Mouse (Mus musculus) common myeloid progenitor, adult 5-6 weeks (primary cell): ENCODE measurements at regions not wholly inside any gene's neighbourhood (a gene's known extent, or its start where the extent isn't known, plus 50 kb on each side); places are given as distances from the start of the nearest gene placed in this dataset.
"Not testable (repeated sequence)": the region's sequence is repeated elsewhere in the genome, so short reads cannot be mapped to it uniquely, and the experiment has no call there.

Experiments
- ATAC-seq: replicated peaks from 2 replicates; pipeline ENCODE4 v1.8.0; 2016; ENCODE audit warnings: low read depth, mild to moderate bottlenecking, moderate TSS enrichment, inconsistent platforms; ENCODE audit not compliant: poor library complexity, severe bottlenecking

- 0 out of 2 replicates have a peak, but pooled peaks have one; percentile 27 for ATAC-seq
Observed at GRCm38 (mm10) chr2:181930037-181930436, 60.9 kb upstream of the Gm14496 start.

GRCm38 (mm10) chr2:181930538-181930937 is 60.4 kb upstream of the Gm14496 start:
- ATAC-seq: not testable (repeated sequence)

GRCm38 (mm10) chr2:181931077-181931815 is 59.7 kb upstream of the Gm14496 start:
- ATAC-seq: peak; percentile 64; the same call in 1 of the 2 replicates

GRCm38 (mm10) chr2:181931918-181932605 is 58.9 kb upstream of the Gm14496 start:
- no peak for ATAC-seq
